Mouse (Mus musculus): ENCODE data around the gene Rpl7a. TPM values are rescaled to one million over a fixed set of nuclear protein-coding genes. Genes with fewer than 3 reads are reported as not detected.

Gene Rpl7a
- total and polyA plus RNA-seq, 3 experiments, result 1,142 to 3,395 (median 3,077) TPM

- Histone ChIP-seq H3K27ac (ENCODE audit: insufficient read depth, low read depth) (no peak overlapping the region), H3K4me2 (ENCODE audit: insufficient read depth, low read depth, poor library complexity, severe bottlenecking) (no peak overlapping the region), H3K27me3 (replicated peaks) (no peaks in the 10 kb centered on the region), H3K9ac (ENCODE audit: insufficient read depth, low read depth) (no peak overlapping the region), H3K36me3 (replicated peaks in 1 of 2; ENCODE audit: control insufficient read depth in 1 of 2, insufficient read depth in 1 of 2, low read length in 1 of 2) (peaks cover 88 to 96% of the 10 kb centered on the region in 2 experiments), H3K4me1 (ENCODE audit: control insufficient read depth in 1 of 2, insufficient read depth in 2 of 2) (peaks cover 13 to 34% of the 10 kb centered on the region in 2 experiments), H3K9me3 (replicated peaks; ENCODE audit: low read length) (no peaks in the 10 kb centered on the region), H3K4me3 (replicated peaks in 1 of 3; ENCODE audit: low read depth in 2 of 3, low read length in 2 of 3, poor library complexity in 1 of 3) (no peak overlapping the region), H3K79me2 (replicated peaks; ENCODE audit: control insufficient read depth, extremely low read depth, insufficient read depth, poor library complexity, severe bottlenecking) (peaks cover 19% of the 10 kb centered on the region)
- DNase-seq (ENCODE audit: extremely low read depth), result no peak
- in situ Hi-C loops (cut with MboI; ENCODE audit: low pct_ligation_motif_present, low pct_unique_long_range_greater_than_20kb, low sequenced_read_pairs) (no loop called here), dilution Hi-C loops (cut with MboI; ENCODE audit: extremely low pct_ligation_motif_present, extremely low pct_unique_long_range_greater_than_20kb, low sequenced_read_pairs) (no loop called here)
- TF ChIP-seq ZMIZ1 (IDR thresholded peaks at IDR 0.05; ENCODE audit: low read depth, low read length) (no peak), POLR2AphosphoS2 (IDR thresholded peaks at IDR 0.05; ENCODE audit: low read depth, low read length) (0 out of 2 replicates have a peak, but pooled peaks have one; percentile 67), USF1 (IDR thresholded peaks at IDR 0.05; ENCODE audit: low read depth, low read length) (no peak), NRF1 (IDR thresholded peaks at IDR 0.05; ENCODE audit: low read depth, low read length) (no peak), ZC3H11A (IDR thresholded peaks at IDR 0.05; ENCODE audit: low read depth, low read length) (no peak), MAFK (IDR thresholded peaks at IDR 0.05; ENCODE audit: insufficient replicate concordance, low read length) (no peak), UBTF (IDR thresholded peaks at IDR 0.05; ENCODE audit: low read depth, low read length) (no peak)
These were observed 11.2 kb downstream of the Rpl7a start for GRCm38 (mm10) chr2:26921784-26922183.

DNA sequence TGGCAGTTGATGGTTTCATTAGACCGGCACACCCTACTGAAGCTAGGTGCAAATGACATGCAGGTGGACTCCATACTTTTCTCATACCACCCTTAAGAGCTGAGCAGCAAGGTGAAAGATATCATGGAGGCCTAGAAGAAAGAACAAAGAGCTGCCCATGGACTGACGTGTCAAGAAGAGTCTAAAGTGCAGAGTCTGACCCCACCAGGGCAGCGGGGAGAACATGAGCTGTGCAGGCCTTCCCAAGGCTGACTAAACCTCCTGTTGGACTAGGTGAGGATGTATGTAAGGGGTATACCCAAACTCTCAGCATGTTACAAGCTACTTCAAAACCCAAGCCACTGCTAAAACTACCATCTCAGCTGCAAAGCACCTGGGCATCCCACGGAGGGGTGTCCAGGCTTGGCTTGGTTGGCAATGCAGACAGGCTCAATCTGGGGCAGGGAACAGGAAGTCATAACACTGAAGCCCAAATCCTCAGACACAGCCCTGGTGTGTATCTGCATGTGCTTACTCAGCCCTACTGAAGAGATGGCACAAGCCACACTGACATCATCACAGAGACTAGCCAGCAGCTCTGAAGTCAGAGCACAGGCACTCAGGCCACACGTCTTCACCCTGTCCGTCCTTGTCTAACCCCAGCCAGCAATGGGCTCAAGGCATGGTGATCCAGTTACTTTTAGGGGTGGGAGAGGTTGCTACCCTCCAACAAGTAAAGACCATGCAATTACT lies 17.3 kb downstream of the Rpl7a start:
- no peak overlapping the region for H3K9ac ChIP-seq (ENCODE audit: insufficient read depth, low read depth)
- H3K27me3 ChIP-seq (replicated peaks), result no peaks in the 10 kb centered on the region
- no peak for TF ChIP-seq E2F4 (IDR thresholded peaks at IDR 0.05; ENCODE audit: insufficient replicate concordance, low read depth, low read length)
- TF ChIP-seq EP300 (IDR thresholded peaks at IDR 0.05; ENCODE audit: low read length), result no peak
- TF ChIP-seq KAT2A (IDR thresholded peaks at IDR 0.05; ENCODE audit: insufficient replicate concordance, low read length), result no peak
- TF ChIP-seq CTCF (conservative IDR thresholded peaks at IDR 0.05 in 1 of 2, IDR thresholded peaks at IDR 0.05 in 1 of 2; ENCODE audit: low read depth in 2 of 2, low read length in 2 of 2), result no peak
- TF ChIP-seq ELF1 (IDR thresholded peaks at IDR 0.05; ENCODE audit: low read depth, low read length), result no peak
- no peak for TF ChIP-seq IRF4 (IDR thresholded peaks at IDR 0.05; ENCODE audit: low read depth, low read length)
- TF ChIP-seq ETS1 (conservative IDR thresholded peaks at IDR 0.05; ENCODE audit: low read depth, low read length), result no peak
- no peak for TF ChIP-seq CHD1 (IDR thresholded peaks at IDR 0.05; ENCODE audit: low read depth, low read length)
- no peak for TF ChIP-seq NRF1 (IDR thresholded peaks at IDR 0.05; ENCODE audit: low read depth, low read length)
- TF ChIP-seq ZNF384 (IDR thresholded peaks at IDR 0.05; ENCODE audit: low read depth, low read length), result no peak
- no peak for TF ChIP-seq BHLHE40 (IDR thresholded peaks at IDR 0.05; ENCODE audit: low read depth, low read length)
- TF ChIP-seq TCF12 (IDR thresholded peaks at IDR 0.05; ENCODE audit: low read depth, low read length), result no peak
- no peak for TF ChIP-seq MAFK (IDR thresholded peaks at IDR 0.05; ENCODE audit: insufficient replicate concordance, low read length)
- TF ChIP-seq HCFC1 (IDR thresholded peaks at IDR 0.05; ENCODE audit: low read depth, low read length), result no peak
- no peak for TF ChIP-seq MAZ (IDR thresholded peaks at IDR 0.05; ENCODE audit: low read depth, low read length)
- no peak for TF ChIP-seq SIN3A (IDR thresholded peaks at IDR 0.05; ENCODE audit: low read length)
- TF ChIP-seq PAX5 (IDR thresholded peaks at IDR 0.05; ENCODE audit: low read length), result no peak
- no peak for TF ChIP-seq USF2 (conservative IDR thresholded peaks at IDR 0.05; ENCODE audit: low read depth, low read length)
- TF ChIP-seq JUND (conservative IDR thresholded peaks at IDR 0.05; ENCODE audit: low read depth, low read length), result no peak
- no peaks in the 10 kb centered on the region for H3K9me3 ChIP-seq (replicated peaks; ENCODE audit: low read length)
- H3K79me2 ChIP-seq (replicated peaks; ENCODE audit: control insufficient read depth, extremely low read depth, insufficient read depth, poor library complexity, severe bottlenecking), result peaks cover 65% of the 10 kb centered on the region
- peaks cover 12 to 42% of the 10 kb centered on the region in 2 experiments for H3K4me1 ChIP-seq (ENCODE audit: control insufficient read depth in 1 of 2, insufficient read depth in 2 of 2)
- DNase-seq (ENCODE audit: extremely low read depth), result no peak
- dilution Hi-C loops (cut with MboI; ENCODE audit: extremely low pct_ligation_motif_present, extremely low pct_unique_long_range_greater_than_20kb, low sequenced_read_pairs), result no loop called here
- in situ Hi-C loops (cut with MboI; ENCODE audit: low pct_ligation_motif_present, low pct_unique_long_range_greater_than_20kb, low sequenced_read_pairs), result loop anchor here (5.0 kb wide), 1 partner anchor 94 kb away; no protein-coding TSS in a partner anchor
- no peak overlapping the region for H3K4me3 ChIP-seq (replicated peaks in 1 of 3; ENCODE audit: low read depth in 2 of 3, low read length in 2 of 3, poor library complexity in 1 of 3)
- peaks cover 61 to 86% of the 10 kb centered on the region in 2 experiments for H3K36me3 ChIP-seq (replicated peaks in 1 of 2; ENCODE audit: control insufficient read depth in 1 of 2, insufficient read depth in 1 of 2, low read length in 1 of 2)
- no peak overlapping the region for H3K4me2 ChIP-seq (ENCODE audit: insufficient read depth, low read depth, poor library complexity, severe bottlenecking)
- no peak overlapping the region for H3K27ac ChIP-seq (ENCODE audit: insufficient read depth, low read depth)
